Mouse (Mus musculus) midbrain, embryonic 10.5 days (tissue): Measurements from ENCODE around the gene Loxl4. TPM values are rescaled to one million over a fixed set of nuclear protein-coding genes. Genes with fewer than 3 reads are reported as not detected.

Experiments used
- DNase-seq: peaks from one replicate; pipeline ENCODE4 v3.0.0-alpha.2; 2017; ENCODE audit warnings: low spot score
- H3K27ac ChIP-seq: fragments of 300-500 bp; sonication (generic); replicated peaks from 2 replicates; pipeline ENCODE4 v1.5.1; 2016; ENCODE audit warnings: mild to moderate bottlenecking
- H3K27me3 ChIP-seq: fragments of 300-500 bp; sonication (generic); 2 replicates; pipeline ENCODE4 v1.6.1; 2016; ENCODE audit warnings: low read depth, mild to moderate bottlenecking; ENCODE audit not compliant: poor library complexity, severe bottlenecking
- H3K36me3 ChIP-seq: fragments of 300-500 bp; sonication (generic); 2 replicates; pipeline ENCODE4 v1.6.1; 2016; ENCODE audit warnings: mild to moderate bottlenecking, moderate library complexity
- H3K4me1 ChIP-seq: fragments of 300-500 bp; sonication (generic); 2 replicates; pipeline ENCODE4 v1.6.1; 2016
- H3K4me3 ChIP-seq: fragments of 300-500 bp; sonication (generic); 2 replicates; pipeline ENCODE4 v1.5.1; 2016; ENCODE audit warnings: mild to moderate bottlenecking, moderate library complexity
- H3K9me3 ChIP-seq: fragments of 300-500 bp; sonication (generic); replicated peaks from 2 replicates; pipeline ENCODE4 v1.6.1; 2016; ENCODE audit warnings: mild to moderate bottlenecking
- WGBS: fragments of 180-500 bp; shearing (Covaris S2); methylation state at CpG from one replicate; pipeline ENCODE4 v1.1.7; 2016; 5-methylcytosine and 5-hydroxymethylcytosine counted together
- polyA plus RNA-seq: library from polyadenylated mRNA; unstranded; fragments of >200 nt; fragmentation: Nextera tagmentation; extraction: Ambion mirVana; gene quantifications from 2 replicates; pipeline ENCODE4 v1.2.1, GENCODE M21; 2016

Gene Loxl4
- polyA plus RNA-seq, result 0.19 and 0.25 TPM in 2 replicates

DNA sequence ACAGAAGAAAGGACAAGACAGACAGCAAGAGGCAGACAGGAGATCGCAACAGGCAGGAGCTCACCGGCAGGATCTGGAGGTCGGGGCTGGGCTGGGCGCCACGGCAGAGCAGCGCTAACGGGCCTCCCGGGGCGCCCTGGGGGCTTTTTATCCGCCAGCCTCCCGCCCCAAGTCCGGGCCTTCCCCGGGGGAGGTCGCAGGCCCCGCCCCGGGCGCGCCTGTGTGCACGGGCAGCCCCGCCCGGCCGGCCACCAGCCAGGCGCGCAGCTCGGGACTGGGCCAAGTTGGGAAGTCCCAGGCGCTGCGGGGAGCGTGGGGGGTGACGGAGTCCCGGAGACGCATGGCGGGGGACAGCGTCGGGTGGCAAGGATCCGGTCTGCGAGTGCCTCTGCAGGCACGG, at the start of gene Loxl4:
Gene Loxl4 (minus strand): TSS at position 160 of the 400 bp plus-strand sequence.
- Histone ChIP-seq H3K27ac (peak within 1 kb of the TSS; percentile 39; the same call in 1 of the 2 replicates), H3K4me3 (peak within 1 kb of the TSS; percentile 56), H3K4me1 (peaks cover 10% of the 10 kb centered on the region), H3K9me3 (no peaks in the 10 kb centered on the region), H3K36me3 (no peaks in the 10 kb centered on the region), H3K27me3 (peaks cover 39% of the 10 kb centered on the region)
- peak; percentile 24 for DNase-seq
- WGBS, result under 1% methylated on average over 37 of the region's 37 CpGs

DNA sequence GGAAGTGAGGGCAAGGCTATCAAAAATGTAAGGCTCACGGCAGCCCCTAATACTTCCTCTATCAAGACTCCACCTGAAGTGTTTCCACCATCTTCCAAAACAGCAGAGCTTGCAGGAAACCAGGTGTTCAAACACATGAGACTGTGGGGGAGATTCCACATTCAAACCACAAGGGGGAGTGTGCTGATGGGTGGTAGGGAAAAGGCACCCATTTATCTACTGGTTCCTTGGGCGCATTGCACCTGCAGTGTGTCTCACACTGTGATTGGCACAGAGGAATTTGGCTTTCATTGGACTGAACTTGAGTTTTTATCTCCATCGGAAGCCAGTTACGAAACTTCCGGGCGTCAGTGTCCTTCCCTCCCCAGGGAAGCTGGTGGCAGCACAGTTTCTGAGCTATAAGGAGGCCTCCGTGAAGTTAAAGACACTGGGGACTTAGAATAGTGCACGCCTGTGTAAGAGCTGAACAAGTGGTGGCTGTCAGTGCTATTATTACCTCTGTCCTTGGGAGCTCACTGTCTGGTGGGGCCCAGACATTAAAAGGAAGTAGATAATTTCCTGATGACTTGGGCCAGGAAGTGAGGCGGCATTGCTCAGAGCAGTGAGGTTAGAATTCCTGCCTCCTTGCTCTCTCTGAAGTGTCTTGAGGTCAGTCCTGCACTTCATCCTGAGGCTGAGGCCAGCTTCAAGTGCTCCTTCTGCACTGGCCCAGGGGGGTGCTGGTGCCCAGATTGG, 49.0 kb upstream of the Loxl4 start:
- WGBS, result 86% methylated on average over 9 of the region's 9 CpGs
- Histone ChIP-seq H3K4me1 (peaks cover 21% of the 10 kb centered on the region), H3K27me3 (peaks cover 67% of the 10 kb centered on the region), H3K27ac (no peak overlapping the region), H3K36me3 (no peaks in the 10 kb centered on the region), H3K4me3 (no peak overlapping the region), H3K9me3 (no peaks in the 10 kb centered on the region)
- no peak for DNase-seq

DNA sequence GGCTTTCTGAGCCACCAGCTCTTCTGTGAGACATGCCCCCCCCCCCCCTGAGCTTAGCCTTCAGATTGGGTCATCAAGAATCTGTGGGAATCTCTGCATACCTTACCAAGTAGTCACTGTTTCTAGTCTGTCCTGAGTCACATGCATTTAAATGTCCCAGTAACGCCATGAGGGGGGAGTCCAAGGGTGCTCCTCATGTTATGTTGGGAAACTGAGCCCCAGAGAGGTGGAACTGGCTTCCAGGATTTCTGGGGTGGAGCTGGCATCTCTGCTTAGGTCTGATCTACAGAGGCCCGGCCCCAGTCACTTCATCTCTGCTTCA, 47.6 kb upstream of the Loxl4 start:
- H3K4me3 ChIP-seq, result no peak overlapping the region
- H3K9me3 ChIP-seq, result no peaks in the 10 kb centered on the region
- H3K4me1 ChIP-seq, result peaks cover 21% of the 10 kb centered on the region
- no peak overlapping the region for H3K27ac ChIP-seq
- DNase-seq, result no peak
- peaks cover 80% of the 10 kb centered on the region for H3K27me3 ChIP-seq
- 85% methylated on average over 2 of the region's 2 CpGs for WGBS
- H3K36me3 ChIP-seq, result no peaks in the 10 kb centered on the region

DNA sequence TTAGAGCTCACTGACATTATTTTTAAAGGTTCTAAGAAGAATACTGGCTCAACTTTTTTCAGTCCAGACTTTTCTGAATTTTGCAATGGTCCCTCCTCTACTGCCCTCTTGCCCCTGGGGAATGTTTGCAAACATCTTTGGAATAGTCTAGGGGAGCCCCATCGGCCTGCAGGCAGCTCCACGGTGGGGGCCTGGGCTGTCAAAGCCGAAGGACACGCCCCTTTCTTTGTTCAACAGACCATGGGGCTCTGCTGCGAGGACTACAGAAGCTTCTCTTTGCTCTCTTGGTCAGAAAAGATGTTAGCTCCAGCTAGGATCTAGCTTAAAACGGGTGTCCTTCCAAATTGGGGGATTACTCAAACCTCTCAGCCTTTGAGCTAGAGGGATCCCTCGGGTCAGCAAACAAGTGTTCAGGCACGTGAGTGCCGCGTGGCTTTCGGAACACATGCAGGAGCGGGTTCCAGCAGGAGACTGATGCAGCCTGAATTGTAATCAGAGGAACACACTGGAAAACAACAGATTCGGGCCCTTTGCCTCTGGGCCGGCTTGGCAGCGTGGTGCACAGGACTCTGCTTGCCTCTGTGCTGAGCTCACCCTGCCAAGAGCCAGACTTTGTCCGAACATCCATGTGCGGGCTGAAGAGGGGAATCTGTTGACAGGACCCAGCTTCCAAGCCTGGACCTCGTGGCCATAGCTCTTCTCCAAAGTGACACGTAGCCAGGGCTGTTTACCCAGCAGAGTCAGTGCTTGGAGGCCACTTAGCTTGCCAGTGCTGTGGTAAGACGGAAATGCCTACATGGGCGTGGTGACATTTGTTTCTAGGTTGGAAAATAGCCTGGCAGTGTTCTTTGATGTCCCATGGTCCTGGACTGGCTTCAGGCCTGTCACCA, 47.0 kb upstream of the Loxl4 start:
- DNase-seq, result no peak
- H3K9me3 ChIP-seq, result no peaks in the 10 kb centered on the region
- H3K27ac ChIP-seq, result peak overlapping the region; percentile 66
- H3K36me3 ChIP-seq, result no peaks in the 10 kb centered on the region
- 46% methylated on average over 21 of the region's 21 CpGs for WGBS
- H3K4me3 ChIP-seq, result no peak overlapping the region
- H3K4me1 ChIP-seq, result peaks cover 21% of the 10 kb centered on the region
- peaks cover 86% of the 10 kb centered on the region for H3K27me3 ChIP-seq

DNA sequence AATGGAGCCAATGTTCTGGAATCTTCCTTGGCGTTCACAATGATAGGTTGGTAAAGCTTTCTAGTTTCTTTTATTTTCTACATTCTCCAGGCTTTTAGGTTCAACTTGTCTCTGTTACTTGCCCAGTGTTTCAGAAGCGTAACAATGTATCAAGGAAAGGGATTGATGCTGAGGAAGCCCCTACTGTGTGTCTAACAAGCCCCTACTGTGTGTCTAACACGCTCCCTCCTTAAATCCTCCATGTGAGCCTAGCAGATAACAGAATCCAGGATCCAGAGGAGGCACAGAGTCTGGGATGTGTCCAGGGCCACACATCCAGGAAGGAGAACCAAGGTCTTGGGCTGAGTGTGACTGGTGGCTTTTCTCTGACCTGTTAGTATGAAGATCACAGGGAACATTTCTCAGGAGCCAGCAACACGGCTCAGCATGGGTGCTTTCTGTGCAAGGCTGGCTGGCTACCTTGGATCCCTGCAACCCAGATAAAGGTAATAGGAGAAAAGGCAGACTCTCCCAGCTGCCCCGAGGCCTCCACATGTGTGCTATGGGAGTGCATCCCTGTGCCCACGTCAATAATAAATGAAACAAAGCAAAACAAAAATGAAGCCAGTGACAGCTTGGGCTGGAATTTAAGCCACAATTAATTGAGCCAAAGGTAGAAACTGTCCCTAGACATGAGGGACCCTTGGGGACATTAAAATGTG, 46.0 kb upstream of the Loxl4 start:
- WGBS, result 78% methylated on average over 6 of the region's 6 CpGs
- DNase-seq, result no peak
- Histone ChIP-seq H3K9me3 (no peaks in the 10 kb centered on the region), H3K4me1 (peaks cover 23% of the 10 kb centered on the region), H3K4me3 (no peak overlapping the region), H3K36me3 (no peaks in the 10 kb centered on the region), H3K27ac (no peak overlapping the region), H3K27me3 (peaks cover 94% of the 10 kb centered on the region)

DNA sequence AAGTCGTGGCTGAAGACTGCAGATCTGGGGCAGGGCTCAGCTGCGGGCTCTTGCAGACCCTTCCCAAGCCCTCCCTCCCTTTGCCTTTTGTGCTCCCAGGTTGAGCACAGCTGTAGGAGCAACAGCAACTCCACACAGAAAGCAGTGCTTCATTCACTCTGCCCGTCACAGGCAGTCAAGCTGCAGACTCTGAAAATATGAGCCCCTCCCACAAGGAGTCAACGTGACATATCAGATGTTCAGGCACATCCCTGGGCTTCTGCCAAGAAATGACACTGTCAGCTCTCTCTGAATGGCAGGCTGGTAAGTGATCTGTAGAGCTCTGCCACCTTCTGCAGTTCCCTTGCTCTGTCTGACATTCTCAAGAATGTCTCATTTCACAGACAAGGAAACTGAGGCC, 45.2 kb upstream of the Loxl4 start:
- no peaks in the 10 kb centered on the region for H3K9me3 ChIP-seq
- peaks cover 31% of the 10 kb centered on the region for H3K4me1 ChIP-seq
- 55% methylated on average over 4 of the region's 4 CpGs for WGBS
- H3K4me3 ChIP-seq, result no peak overlapping the region
- no peak for DNase-seq
- no peaks in the 10 kb centered on the region for H3K36me3 ChIP-seq
- H3K27ac ChIP-seq, result no peak overlapping the region
- H3K27me3 ChIP-seq, result peaks cover 89% of the 10 kb centered on the region

DNA sequence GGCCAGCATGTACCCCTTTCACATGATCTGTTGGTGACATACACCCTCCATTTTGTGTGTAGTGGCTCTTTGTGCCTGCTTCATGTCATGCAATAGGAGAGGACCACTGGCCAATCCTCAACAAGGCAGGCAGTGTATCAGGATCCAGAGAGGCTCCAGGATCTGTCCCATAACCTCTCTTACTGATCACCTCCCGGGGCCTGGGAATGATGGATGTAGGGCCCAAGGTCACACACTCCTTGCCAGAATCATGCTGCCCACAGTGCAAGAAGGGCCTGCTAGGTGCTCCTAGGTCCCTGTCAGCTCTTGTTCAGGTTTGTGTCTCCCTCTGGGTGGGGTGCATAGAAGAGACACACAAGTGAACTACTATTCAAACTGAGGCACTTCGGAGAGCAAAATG, 44.7 kb upstream of the Loxl4 start:
- peaks cover 84% of the 10 kb centered on the region for H3K27me3 ChIP-seq

DNA sequence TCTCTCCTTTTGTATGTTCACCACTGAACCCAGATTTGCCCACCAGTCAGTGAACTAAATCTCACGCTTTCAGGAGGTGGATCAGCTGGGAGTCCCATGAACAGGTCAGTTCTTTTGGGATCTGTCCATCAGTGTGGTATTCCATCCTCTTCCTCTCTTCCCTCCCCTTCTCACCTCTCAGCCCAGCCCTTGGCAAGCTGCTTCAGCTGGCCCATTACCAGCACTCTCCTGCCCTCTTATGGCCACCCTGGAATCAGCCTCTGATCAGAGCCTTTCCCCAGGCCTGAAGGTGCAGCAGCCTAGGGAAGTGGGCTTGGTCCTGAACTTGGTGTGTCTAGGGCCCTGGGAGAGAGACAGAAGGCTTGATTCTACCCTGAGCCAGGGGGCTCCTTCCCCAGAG, 42.4 kb upstream of the Loxl4 start:
- H3K36me3 ChIP-seq, result no peaks in the 10 kb centered on the region
- H3K27me3 ChIP-seq, result peaks cover 73% of the 10 kb centered on the region

More for the DNA sequence above, 44.7 kb upstream of the Loxl4 start:
- no peak for DNase-seq
- H3K36me3 ChIP-seq, result no peaks in the 10 kb centered on the region
- 86% methylated on average over 2 of the region's 2 CpGs for WGBS
- no peak overlapping the region for H3K27ac ChIP-seq
- peaks cover 35% of the 10 kb centered on the region for H3K4me1 ChIP-seq
- H3K4me3 ChIP-seq, result no peak overlapping the region
- H3K9me3 ChIP-seq, result no peaks in the 10 kb centered on the region

DNA sequence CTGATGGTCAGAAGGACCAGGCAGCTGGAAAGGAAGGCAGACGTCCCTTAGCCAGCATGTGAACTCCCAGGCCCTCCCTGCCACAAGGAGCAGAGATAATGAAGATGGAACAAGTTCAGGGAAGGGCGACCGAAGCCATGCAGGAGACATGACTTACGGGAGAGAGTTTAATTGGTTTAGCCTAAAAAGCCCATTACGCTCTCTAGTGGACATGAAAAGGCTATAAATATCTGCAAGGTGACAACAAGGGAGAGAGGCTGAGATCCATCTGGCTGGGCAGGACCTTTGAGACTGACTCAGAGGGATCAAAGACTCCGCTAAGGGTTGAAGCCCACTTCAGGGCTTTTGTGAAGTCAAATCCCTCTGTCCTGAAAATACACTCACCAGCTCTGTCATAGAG, 40.5 kb upstream of the Loxl4 start:
- Histone ChIP-seq H3K4me3 (no peak overlapping the region), H3K9me3 (no peaks in the 10 kb centered on the region), H3K27ac (no peak overlapping the region), H3K36me3 (no peaks in the 10 kb centered on the region), H3K4me1 (peaks cover 15% of the 10 kb centered on the region), H3K27me3 (peaks cover 55% of the 10 kb centered on the region)
- no peak for DNase-seq
- 29% methylated on average over 6 of the region's 6 CpGs for WGBS

More for the DNA sequence above, 42.4 kb upstream of the Loxl4 start:
- peak; percentile 69 for DNase-seq
- H3K4me1 ChIP-seq, result peaks cover 25% of the 10 kb centered on the region
- no peaks in the 10 kb centered on the region for H3K9me3 ChIP-seq
- no peak overlapping the region for H3K27ac ChIP-seq
- no peak overlapping the region for H3K4me3 ChIP-seq
- WGBS, result 52% methylated on average over 1 of the region's 1 CpGs

DNA sequence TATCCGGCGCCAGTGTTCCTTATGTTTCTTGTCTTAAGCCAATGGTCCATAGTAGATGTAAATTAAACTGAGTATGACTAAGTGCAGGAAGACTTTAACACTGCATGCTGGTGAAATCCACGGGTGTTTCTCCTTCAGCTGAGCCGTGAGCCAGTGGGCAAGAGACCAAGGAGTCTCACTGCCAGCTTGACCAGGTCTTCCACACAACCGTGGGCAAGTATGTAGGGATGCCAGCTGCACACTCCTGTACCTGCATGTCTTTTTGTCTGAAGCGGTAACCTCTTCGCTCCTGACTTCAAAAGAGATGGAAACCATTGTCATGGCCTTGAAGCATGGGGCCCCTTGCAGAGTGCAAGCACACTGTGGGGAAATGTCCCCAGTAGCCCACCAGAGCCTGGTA, 39.8 kb upstream of the Loxl4 start:
- Histone ChIP-seq H3K4me1 (peaks cover 15% of the 10 kb centered on the region), H3K9me3 (no peaks in the 10 kb centered on the region), H3K27ac (no peak overlapping the region), H3K4me3 (no peak overlapping the region), H3K27me3 (peaks cover 49% of the 10 kb centered on the region), H3K36me3 (no peaks in the 10 kb centered on the region)
- no peak for DNase-seq
- WGBS, result 84% methylated on average over 7 of the region's 7 CpGs

DNA sequence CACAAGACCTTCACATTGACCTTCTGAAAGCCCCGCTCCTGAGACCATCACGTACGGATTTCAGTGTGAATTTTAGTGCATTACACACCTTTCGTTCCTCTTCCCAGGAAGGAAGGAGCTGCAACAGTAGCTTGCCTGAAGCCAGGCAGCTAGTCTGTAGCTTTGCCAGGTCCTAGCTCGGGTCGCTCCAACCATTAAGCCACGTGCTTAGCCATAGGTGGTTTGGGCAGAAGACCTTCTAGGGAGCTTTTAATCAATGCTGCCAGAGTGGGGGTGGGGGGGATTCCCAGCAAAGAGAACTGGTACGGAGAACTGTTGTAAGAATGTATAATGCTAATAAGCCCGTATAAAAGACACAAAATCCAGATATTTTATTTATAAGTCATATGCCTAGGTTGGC, 27.6 kb upstream of the Loxl4 start:
- no peak overlapping the region for H3K4me3 ChIP-seq
- peak; percentile 9 for DNase-seq
- H3K9me3 ChIP-seq, result no peaks in the 10 kb centered on the region; the same call in 1 of the 2 replicates
- H3K4me1 ChIP-seq, result peaks cover 8% of the 10 kb centered on the region
- no peaks in the 10 kb centered on the region for H3K27me3 ChIP-seq
- WGBS, result 86% methylated on average over 9 of the region's 9 CpGs
- no peaks in the 10 kb centered on the region for H3K36me3 ChIP-seq
- H3K27ac ChIP-seq, result no peak overlapping the region

DNA sequence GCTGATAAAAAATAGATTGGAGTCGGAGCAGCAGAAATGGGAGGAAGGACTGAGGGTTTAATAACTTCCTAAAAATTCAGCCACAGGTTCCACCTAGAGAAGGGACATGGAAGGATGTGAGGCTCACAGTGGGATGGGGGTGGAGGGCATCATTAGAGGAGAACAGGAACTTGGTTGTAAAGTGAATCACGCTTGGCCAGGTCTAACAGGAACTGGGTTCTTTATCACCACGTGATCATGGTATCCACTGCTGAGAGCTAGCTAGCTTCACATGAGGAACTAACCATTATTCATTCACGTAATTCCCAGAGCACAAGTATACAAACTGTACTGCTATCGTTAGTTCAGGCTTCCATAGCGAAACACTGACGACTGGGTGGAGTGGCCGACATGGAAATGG, 26.9 kb upstream of the Loxl4 start:
- no peaks in the 10 kb centered on the region for H3K27me3 ChIP-seq
- peaks cover 8% of the 10 kb centered on the region for H3K4me1 ChIP-seq
- no peaks in the 10 kb centered on the region for H3K36me3 ChIP-seq
- no peak for DNase-seq
- H3K27ac ChIP-seq, result no peak overlapping the region
- no peak overlapping the region for H3K4me3 ChIP-seq
- no peaks in the 10 kb centered on the region for H3K9me3 ChIP-seq
- WGBS, result 84% methylated on average over 8 of the region's 8 CpGs
